Mouse (Mus musculus) liver, embryonic 14.5 days (tissue): ENCODE data around the gene Rgs9. TPM values are rescaled to one million over a fixed set of nuclear protein-coding genes. Genes with fewer than 3 reads are reported as not detected.

Experiments used
- ATAC-seq: fragments of 200-750 bp; cut with Nextera tagmentation; 2 replicates; pipeline ENCODE4 v1.8.0; 2017; ENCODE audit warnings: moderate number of reproducible peaks, mild to moderate bottlenecking, moderate library complexity; ENCODE audit not compliant: insufficient read depth
- DNase-seq, 3 experiments: peaks; one replicate each; pipeline ENCODE4 v3.0.0-alpha.2; 2012 to 2013; ENCODE audit warnings: low read depth in 3 of 3, low spot score in 3 of 3
- H3K27ac ChIP-seq: fragments of 300-500 bp; sonication (generic); 2 replicates; pipeline ENCODE4 v1.5.1; 2014; ENCODE audit warnings: moderate library complexity, mild to moderate bottlenecking, control low read depth, inconsistent platforms
- H3K27me3 ChIP-seq: fragments of 300-500 bp; sonication (generic); 2 replicates; pipeline ENCODE4 v1.6.1; 2014; ENCODE audit warnings: mild to moderate bottlenecking, low read length, moderate library complexity; ENCODE audit not compliant: control insufficient read depth, insufficient read depth
- H3K36me3 ChIP-seq: fragments of 300-500 bp; sonication (generic); replicated peaks from 2 replicates; pipeline ENCODE4 v1.6.1; 2014; ENCODE audit warnings: low read depth; ENCODE audit not compliant: control insufficient read depth, insufficient read depth
- H3K4me1 ChIP-seq, 2 experiments: fragments of 200-500 bp in 1 of 2; fragments of 300-500 bp in 1 of 2; sonication (generic) in 1 of 2; replicated peaks; 2 replicates each; pipeline ENCODE4 v1.6.1; 2012 to 2014; ENCODE audit warnings: antibody characterized with exemption in 1 of 2, inconsistent platforms in 1 of 2, low read length in 1 of 2; ENCODE audit not compliant: control insufficient read depth in 2 of 2, insufficient read depth in 2 of 2
- H3K4me2 ChIP-seq: fragments of 300-500 bp; sonication (generic); 2 replicates; pipeline ENCODE4 v1.6.1; 2014; ENCODE audit warnings: low read depth, mild to moderate bottlenecking, control low read depth, moderate library complexity
- H3K4me3 ChIP-seq, 2 experiments: fragments of 200-500 bp in 1 of 2; fragments of 300-500 bp in 1 of 2; sonication (generic) in 1 of 2; 2 replicates each; pipeline ENCODE4 v1.5.1; 2012 to 2014; ENCODE audit warnings: low read depth in 2 of 2, low read length in 2 of 2, mild to moderate bottlenecking in 2 of 2, control low read depth in 1 of 2, inconsistent platforms in 1 of 2, moderate library complexity in 1 of 2; ENCODE audit not compliant: insufficient read depth in 1 of 2
- H3K9ac ChIP-seq: fragments of 300-500 bp; sonication (generic); replicated peaks from 2 replicates; pipeline ENCODE4 v1.6.1; 2014; ENCODE audit warnings: mild to moderate bottlenecking, control low read depth, moderate library complexity
- H3K9me3 ChIP-seq: fragments of 300-500 bp; sonication (generic); 2 replicates; pipeline ENCODE4 v1.6.1; 2016; ENCODE audit warnings: low read length, mixed read lengths; ENCODE audit not compliant: control insufficient read depth
- CTCF ChIP-seq: IDR thresholded peaks from 2 replicates; pipeline ENCODE4 v1.5.1; 2016; ENCODE audit warnings: antibody characterized with exemption, low read depth, control low read depth
- EP300 ChIP-seq: IDR thresholded peaks from 2 replicates; pipeline ENCODE4 v1.6.1; 2016; ENCODE audit warnings: antibody characterized with exemption, low read depth
- WGBS: fragments of 180-500 bp; shearing (Covaris S2); extraction: QIAGEN DNeasy Blood & Tissue Kit; methylation state at CpG from one replicate; pipeline ENCODE4 v1.1.7; 2014; ENCODE audit not compliant: insufficient replicate concordance; 5-methylcytosine and 5-hydroxymethylcytosine counted together
- polyA plus RNA-seq, 2 experiments: library from polyadenylated mRNA; depleted of rRNA in 1 of 2; stranded (reverse) in 1 of 2; unstranded in 1 of 2; fragments of >200 nt; fragmentation: Nextera tagmentation in 1 of 2; extraction: Ambion mirVana in 1 of 2; gene quantifications; 2 replicates each; pipeline versions ENCODE4 v1.2.1 to v1.2.3; 2012 to 2014

The Rgs9 gene
- polyA plus RNA-seq, 2 experiments = 0.09 TPM; not detected in 1

DNA sequence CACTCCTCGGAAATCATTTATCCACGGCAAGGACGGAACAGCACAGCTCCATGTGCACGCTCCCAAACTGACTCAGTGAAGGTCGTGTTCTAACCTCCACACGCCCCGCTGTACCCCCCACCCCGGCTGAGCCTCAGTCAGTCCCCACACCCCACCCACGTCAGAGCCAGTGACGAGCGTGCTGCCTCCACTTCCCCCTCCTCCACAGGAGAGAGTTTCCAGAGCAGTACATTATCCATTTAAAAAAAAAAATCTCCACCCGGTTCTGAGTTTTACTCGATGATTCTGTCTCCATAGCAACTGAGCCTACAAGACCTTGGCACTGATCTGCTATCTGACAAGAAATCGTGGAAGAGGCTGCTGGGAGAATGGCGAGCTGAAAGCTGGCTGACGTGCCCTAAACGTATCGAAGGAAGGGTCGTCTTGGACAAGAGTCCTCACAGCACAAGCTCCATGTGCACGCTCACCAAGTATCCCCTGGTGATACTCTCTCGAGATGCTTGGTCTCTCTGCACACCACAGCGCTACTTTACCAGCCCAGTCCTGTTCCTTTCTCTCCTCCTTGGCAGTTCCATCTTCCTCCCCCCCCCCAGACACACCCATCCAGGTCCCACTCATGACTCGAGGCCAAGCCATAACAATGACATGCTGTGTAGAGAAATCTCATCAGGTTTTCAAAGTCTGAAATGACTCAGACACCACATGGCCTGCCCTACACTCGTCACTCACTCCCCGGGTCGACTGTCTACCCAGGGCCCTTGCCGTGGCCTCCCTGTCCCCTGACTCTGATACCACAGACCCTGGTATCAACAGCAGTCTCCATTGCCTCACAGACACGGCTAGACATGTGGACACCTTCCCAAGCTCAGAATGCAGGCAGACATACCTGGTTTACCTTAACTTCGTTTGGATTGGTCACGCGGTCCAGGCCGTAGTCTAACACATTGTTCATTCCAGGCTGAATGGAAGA, 38.7 kb downstream of the Rgs9 start:
- ATAC-seq (no peak), DNase-seq (no peak)
- 72% methylated on average over 32 of the region's 32 CpGs for WGBS
- Histone ChIP-seq H3K9ac (no peak overlapping the region), H3K4me1 (no peaks in the 10 kb centered on the region), H3K9me3 (no peaks in the 10 kb centered on the region), H3K4me2 (no peak overlapping the region), H3K36me3 (no peaks in the 10 kb centered on the region), H3K27me3 (no peaks in the 10 kb centered on the region), H3K4me3 (no peak overlapping the region), H3K27ac (no peak overlapping the region)
- no peak for TF ChIP-seq CTCF
- TF ChIP-seq EP300 = no peak

DNA sequence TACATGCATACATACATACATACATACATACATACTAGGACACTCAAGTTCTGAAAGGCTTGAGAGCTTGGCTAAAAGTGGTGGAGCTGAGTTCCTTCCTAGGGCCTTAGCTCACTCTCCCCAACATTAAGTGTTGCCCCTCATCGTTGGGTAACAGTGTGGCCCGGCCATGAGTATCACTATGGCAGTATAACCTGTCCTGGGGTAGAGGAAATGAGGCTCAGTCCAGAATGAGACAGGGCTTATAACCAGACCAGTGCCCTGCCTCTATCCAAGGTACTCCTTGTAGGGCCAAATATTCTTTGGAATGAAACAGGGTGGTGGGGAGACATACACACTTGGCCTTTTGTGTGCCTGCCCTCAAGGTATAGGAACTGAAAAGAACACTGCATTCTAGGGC, 40.1 kb downstream of the Rgs9 start:
- Histone ChIP-seq H3K9ac (no peak overlapping the region), H3K27me3 (no peaks in the 10 kb centered on the region)
- ATAC-seq = no peak

DNA sequence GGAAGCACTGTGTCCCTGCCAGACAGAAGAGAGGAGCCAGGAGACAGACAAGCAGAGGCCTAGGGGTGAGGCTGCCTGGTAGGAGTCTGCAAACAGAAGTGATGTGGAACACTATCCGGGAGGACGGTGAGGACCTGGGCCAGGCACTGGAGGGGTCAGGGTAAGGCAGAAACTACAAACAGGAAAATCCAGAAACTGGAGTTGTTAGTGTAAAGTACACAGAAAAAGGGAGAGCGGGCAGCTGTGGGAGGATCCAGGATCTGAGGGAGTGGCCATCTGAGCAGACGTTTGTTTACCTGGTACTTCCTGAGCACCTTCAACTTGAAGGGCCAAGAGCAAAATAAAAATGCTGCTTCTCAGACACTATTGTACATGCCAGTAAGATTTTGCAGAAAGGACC, 42.9 kb downstream of the Rgs9 start:
- no peak for DNase-seq
- WGBS = 52% methylated on average over 4 of the region's 4 CpGs
- no peak overlapping the region for H3K27ac ChIP-seq

More for the DNA sequence above, 40.1 kb downstream of the Rgs9 start:
- Histone ChIP-seq H3K4me2 (no peak overlapping the region), H3K27ac (no peak overlapping the region), H3K36me3 (no peaks in the 10 kb centered on the region), H3K9me3 (no peaks in the 10 kb centered on the region), H3K4me1 (no peaks in the 10 kb centered on the region), H3K4me3 (no peak overlapping the region)
- 63% methylated on average over 2 of the region's 2 CpGs for WGBS
- TF ChIP-seq CTCF = no peak
- TF ChIP-seq EP300 = no peak
- no peak for DNase-seq

DNA sequence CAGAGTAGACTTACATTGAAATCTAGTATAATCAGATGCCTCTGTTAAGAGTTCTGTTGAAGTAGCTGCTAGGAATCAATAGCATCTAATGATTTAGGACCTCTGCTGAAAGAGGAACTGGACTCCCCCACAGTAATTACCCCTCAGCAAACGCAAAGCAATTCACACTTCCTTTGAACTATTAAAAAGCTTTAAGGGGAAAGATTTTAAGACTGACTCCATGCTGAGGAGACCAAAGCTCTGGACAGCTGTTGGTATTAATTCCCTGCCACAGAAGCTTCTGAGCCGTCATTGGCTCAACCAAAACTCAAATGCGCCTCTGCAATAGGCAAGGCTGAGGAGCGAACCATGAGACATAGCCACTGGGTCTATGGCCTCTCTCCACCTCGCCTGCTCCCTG, 45.4 kb downstream of the Rgs9 start:
- no peak for ATAC-seq
- Histone ChIP-seq H3K4me3 (no peak overlapping the region), H3K36me3 (no peaks in the 10 kb centered on the region), H3K9ac (no peak overlapping the region), H3K27ac (no peak overlapping the region), H3K4me1 (no peaks in the 10 kb centered on the region), H3K4me2 (no peak overlapping the region), H3K27me3 (no peaks in the 10 kb centered on the region), H3K9me3 (no peaks in the 10 kb centered on the region)
- no peak for TF ChIP-seq EP300
- no peak for TF ChIP-seq CTCF
- WGBS = 46% methylated on average over 5 of the region's 5 CpGs
- no peak for DNase-seq

More for the DNA sequence above, 42.9 kb downstream of the Rgs9 start:
- no peak for ATAC-seq
- Histone ChIP-seq H3K4me2 (no peak overlapping the region), H3K36me3 (no peaks in the 10 kb centered on the region), H3K4me3 (no peak overlapping the region), H3K9me3 (no peaks in the 10 kb centered on the region), H3K4me1 (no peaks in the 10 kb centered on the region), H3K27me3 (no peaks in the 10 kb centered on the region), H3K9ac (no peak overlapping the region)
- TF ChIP-seq EP300 (no peak), CTCF (no peak)

DNA sequence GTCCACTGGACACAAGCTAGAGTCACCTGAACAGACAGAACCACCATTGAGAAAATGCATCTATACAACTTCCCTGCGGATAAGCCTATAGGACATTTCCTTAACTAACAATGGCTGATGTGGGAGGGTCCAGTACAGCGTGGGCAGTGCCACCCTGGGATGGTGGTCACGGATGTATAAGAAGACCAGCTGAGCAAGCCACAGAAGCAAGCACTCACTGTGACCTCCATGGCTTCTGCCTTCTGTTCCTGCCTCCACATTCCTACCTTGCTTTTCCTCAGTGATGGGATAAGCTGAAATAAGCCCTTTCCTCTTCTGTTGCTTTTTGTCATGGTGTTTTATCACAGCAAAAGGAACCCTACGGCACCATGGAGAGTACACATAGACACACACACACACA, 47.4 kb downstream of the Rgs9 start:
- no peak for DNase-seq
- Histone ChIP-seq H3K4me1 (no peaks in the 10 kb centered on the region), H3K27ac (no peak overlapping the region), H3K9ac (no peak overlapping the region), H3K4me3 (no peak overlapping the region), H3K4me2 (no peak overlapping the region), H3K36me3 (no peaks in the 10 kb centered on the region), H3K27me3 (no peaks in the 10 kb centered on the region), H3K9me3 (no peaks in the 10 kb centered on the region)
- TF ChIP-seq EP300 (no peak), CTCF (no peak)
- ATAC-seq = no peak
- WGBS = 63% methylated on average over 4 of the region's 4 CpGs
